Mouse (Mus musculus): ENCODE data around the gene Rhox7a.
"Not testable (repeated sequence)": the region's sequence is repeated elsewhere in the genome, so short reads cannot be mapped to it uniquely, and the experiment has no call there.

Rhox7a gene

GRCm38 (mm10) chrX:37831386-37831785 lies at the start of gene Rhox7a:
TSS of gene Rhox7a (plus strand) at chrX:37831686.
- DNase-seq (ENCODE audit: low spot score in 2 of 2) = not testable (repeated sequence)

GRCm38 (mm10) chrX:37807286-37808080 lies 24.0 kb upstream of the Rhox7a start:
- DNase-seq (ENCODE audit: low spot score in 2 of 2) = no peak

DNA sequence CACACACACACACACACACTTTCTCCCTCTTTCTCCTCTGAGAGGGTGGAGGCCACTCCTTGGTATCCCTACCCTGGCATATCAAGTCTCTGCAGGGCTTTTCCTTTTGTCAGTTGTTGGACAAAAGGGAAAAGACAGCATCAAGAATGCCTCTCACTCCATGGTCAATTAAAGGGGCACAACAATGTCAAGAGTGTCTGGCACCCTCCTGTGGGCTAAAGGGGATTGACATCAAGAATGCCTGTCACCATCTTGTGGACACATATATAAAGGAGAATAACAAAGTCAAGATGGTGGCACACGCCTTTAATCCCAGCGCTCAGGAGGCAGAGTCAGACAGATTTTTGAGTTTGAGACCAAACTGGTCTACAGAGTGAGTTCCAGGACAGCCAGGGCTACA lies 22.1 kb upstream of the Rhox7a start:
- DNase-seq (ENCODE audit: low spot score in 2 of 2) = no peak

GRCm38 (mm10) chrX:37811179-37811578 lies 20.3 kb upstream of the Rhox7a start:
- no peak for DNase-seq (ENCODE audit: low spot score in 2 of 2)

GRCm38 (mm10) chrX:37815665-37816064 lies 15.8 kb upstream of the Rhox7a start:
- no peak for DNase-seq (ENCODE audit: low spot score in 2 of 2)

DNA sequence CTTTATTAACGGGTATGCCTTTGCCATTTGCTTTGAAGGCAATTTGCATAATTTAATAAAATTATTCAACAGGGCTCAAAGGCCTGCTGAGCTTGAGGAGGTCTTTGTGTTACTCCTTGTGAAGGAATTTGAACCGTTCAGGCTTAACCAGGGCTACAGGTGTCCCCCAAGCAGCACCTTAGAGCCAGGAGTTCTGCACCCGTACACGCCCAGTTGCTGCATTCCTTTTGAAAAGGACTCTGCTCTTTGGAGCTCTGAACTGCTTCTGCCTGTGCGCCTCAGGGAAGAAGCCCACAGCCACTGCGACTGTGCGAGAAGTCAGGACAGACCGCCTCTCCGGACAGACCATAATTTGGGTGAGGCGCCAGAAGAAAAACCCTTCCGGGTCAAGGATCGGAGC lies 4.9 kb upstream of the Rhox7a start, which contains the start of gene Rhox6:
TSS of gene Rhox6 (plus strand) at position 301 of the 400 bp plus-strand sequence.
- DNase-seq (ENCODE audit: low spot score in 2 of 2) = not testable (repeated sequence)

DNA sequence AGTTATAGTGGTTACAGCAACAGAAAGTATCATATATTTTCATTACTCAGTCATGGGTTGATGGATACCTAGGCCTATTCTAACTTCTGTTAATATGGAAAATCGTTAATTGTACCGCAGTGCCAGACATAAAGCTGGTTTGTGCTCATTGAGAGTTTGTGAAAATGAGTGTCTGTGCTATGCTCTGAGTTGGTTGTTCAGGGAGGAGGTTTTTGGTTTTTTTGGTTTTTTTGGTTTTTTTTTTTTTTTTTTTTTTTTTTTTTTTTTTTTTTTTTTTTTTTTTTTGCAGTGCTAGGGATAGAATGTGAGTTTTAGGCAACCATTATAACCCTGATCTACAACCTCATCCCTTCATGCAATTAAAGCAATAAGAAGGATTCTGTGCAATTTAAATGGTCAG lies 40.2 kb downstream of the Rhox7a start:
- DNase-seq (ENCODE audit: low spot score in 2 of 2) = no peak

DNA sequence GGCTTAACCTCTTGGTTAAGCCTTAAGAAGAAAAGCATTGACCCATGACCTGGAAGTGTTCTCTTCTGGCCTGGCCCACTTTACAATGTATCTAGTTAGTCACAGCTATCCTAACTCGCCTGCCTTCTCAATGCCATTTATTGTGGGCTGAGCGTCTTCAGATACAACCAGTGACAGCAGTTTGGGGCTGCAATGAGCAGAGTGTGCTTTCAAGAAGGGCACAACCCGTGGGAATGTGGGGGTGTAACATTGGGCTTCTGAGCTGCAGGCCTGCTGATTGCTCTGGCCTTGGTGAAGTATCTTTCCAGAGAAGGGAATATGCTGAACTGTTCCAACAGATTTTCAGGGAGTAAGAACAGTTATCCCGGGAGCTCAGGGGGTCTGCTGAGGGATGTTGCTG lies 47.4 kb downstream of the Rhox7a start, which contains the start of gene Rhox8:
TSS of gene Rhox8 (minus strand) at position 101 of the 400 bp plus-strand sequence.
- no peak for DNase-seq (ENCODE audit: low spot score in 2 of 2)
